Mouse (Mus musculus): ENCODE measurements around the gene Dusp11. TPM values are rescaled to one million over a fixed set of nuclear protein-coding genes. Genes with fewer than 3 reads are reported as not detected.
"Not testable (repeated sequence)": the region's sequence is repeated elsewhere in the genome, so short reads cannot be mapped to it uniquely, and the experiment has no call there.

The Dusp11 gene
- polyA plus RNA-seq, 1 experiment: 103 TPM

- Histone ChIP-seq H3K9me3 (replicated peaks; ENCODE audit: control insufficient read depth, insufficient read depth, low read length, poor library complexity, severe bottlenecking) (no peaks in the 10 kb centered on the region), H3K27ac (ENCODE audit: insufficient read depth, low read length) (no peak overlapping the region), H3K36me3 (ENCODE audit: control insufficient read depth, insufficient read depth, low read length, poor library complexity, severe bottlenecking) (no peaks in the 10 kb centered on the region), H3K4me3 (ENCODE audit: low read depth, low read length) (no peak overlapping the region), H3K27me3 (ENCODE audit: control insufficient read depth, insufficient read depth, low read length, poor library complexity, severe bottlenecking) (no peaks in the 10 kb centered on the region), H3K9ac (ENCODE audit: low read depth, poor library complexity, severe bottlenecking) (no peak overlapping the region), H3K4me1 (ENCODE audit: control insufficient read depth, insufficient read depth, low read length) (no peaks in the 10 kb centered on the region)
- no peak for TF ChIP-seq EP300 (IDR thresholded peaks at IDR 0.05; ENCODE audit: insufficient read depth, low read depth, low read length)
- no peak for TF ChIP-seq POLR2A (IDR thresholded peaks at IDR 0.05; ENCODE audit: insufficient read depth, low read length)
- no peak for TF ChIP-seq CTCF (IDR thresholded peaks at IDR 0.05; ENCODE audit: low read depth, low read length)
These were observed 11.2 kb upstream of the Dusp11 start for GRCm38 (mm10) chr6:85972699-85973098.

DNA sequence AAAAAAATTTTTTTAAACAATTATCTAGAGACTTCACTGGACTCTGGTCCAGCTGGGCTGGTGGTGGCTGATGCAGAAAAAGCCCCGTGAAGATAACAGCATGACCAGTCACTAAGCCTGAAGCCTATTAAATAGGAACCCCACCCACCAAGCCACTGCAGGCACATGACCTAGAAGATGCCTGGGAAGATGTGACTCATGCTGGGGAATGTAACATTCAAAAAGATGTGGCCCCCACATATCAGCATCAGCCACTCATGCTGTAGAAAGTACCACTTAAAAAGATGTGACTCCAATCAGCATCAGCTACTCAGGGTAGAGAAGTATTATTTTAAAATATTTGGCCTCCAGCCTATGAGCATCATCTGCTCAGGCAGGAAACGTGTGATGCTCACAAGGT, 8.4 kb upstream of the Dusp11 start:
- Histone ChIP-seq H3K9me3 (replicated peaks; ENCODE audit: control insufficient read depth, insufficient read depth, low read length, poor library complexity, severe bottlenecking) (no peaks in the 10 kb centered on the region), H3K9ac (ENCODE audit: low read depth, poor library complexity, severe bottlenecking) (no peak overlapping the region), H3K36me3 (ENCODE audit: control insufficient read depth, insufficient read depth, low read length, poor library complexity, severe bottlenecking) (no peaks in the 10 kb centered on the region), H3K4me1 (ENCODE audit: control insufficient read depth, insufficient read depth, low read length) (peaks cover 4% of the 10 kb centered on the region), H3K27me3 (ENCODE audit: control insufficient read depth, insufficient read depth, low read length, poor library complexity, severe bottlenecking) (no peaks in the 10 kb centered on the region), H3K27ac (ENCODE audit: insufficient read depth, low read length) (no peak overlapping the region), H3K4me3 (ENCODE audit: low read depth, low read length) (no peak overlapping the region)
- TF ChIP-seq CTCF (IDR thresholded peaks at IDR 0.05; ENCODE audit: low read depth, low read length): no peak
- no peak for TF ChIP-seq POLR2A (IDR thresholded peaks at IDR 0.05; ENCODE audit: insufficient read depth, low read length)
- no peak for TF ChIP-seq EP300 (IDR thresholded peaks at IDR 0.05; ENCODE audit: insufficient read depth, low read depth, low read length)

GRCm38 (mm10) chr6:85966686-85967085, 5.2 kb upstream of the Dusp11 start:
- no peak for TF ChIP-seq CTCF (IDR thresholded peaks at IDR 0.05; ENCODE audit: low read depth, low read length)
- TF ChIP-seq POLR2A (IDR thresholded peaks at IDR 0.05; ENCODE audit: insufficient read depth, low read length): no peak
- no peak for TF ChIP-seq EP300 (IDR thresholded peaks at IDR 0.05; ENCODE audit: insufficient read depth, low read depth, low read length)
- H3K9me3 ChIP-seq (replicated peaks; ENCODE audit: control insufficient read depth, insufficient read depth, low read length, poor library complexity, severe bottlenecking): no peaks in the 10 kb centered on the region
- no peaks in the 10 kb centered on the region for H3K36me3 ChIP-seq (ENCODE audit: control insufficient read depth, insufficient read depth, low read length, poor library complexity, severe bottlenecking)
- H3K27ac ChIP-seq (ENCODE audit: insufficient read depth, low read length): no peak overlapping the region
- peaks cover 4% of the 10 kb centered on the region for H3K4me1 ChIP-seq (ENCODE audit: control insufficient read depth, insufficient read depth, low read length)
- no peaks in the 10 kb centered on the region for H3K27me3 ChIP-seq (ENCODE audit: control insufficient read depth, insufficient read depth, low read length, poor library complexity, severe bottlenecking)
- no peak overlapping the region for H3K9ac ChIP-seq (ENCODE audit: low read depth, poor library complexity, severe bottlenecking)
- no peak overlapping the region for H3K4me3 ChIP-seq (ENCODE audit: low read depth, low read length)

DNA sequence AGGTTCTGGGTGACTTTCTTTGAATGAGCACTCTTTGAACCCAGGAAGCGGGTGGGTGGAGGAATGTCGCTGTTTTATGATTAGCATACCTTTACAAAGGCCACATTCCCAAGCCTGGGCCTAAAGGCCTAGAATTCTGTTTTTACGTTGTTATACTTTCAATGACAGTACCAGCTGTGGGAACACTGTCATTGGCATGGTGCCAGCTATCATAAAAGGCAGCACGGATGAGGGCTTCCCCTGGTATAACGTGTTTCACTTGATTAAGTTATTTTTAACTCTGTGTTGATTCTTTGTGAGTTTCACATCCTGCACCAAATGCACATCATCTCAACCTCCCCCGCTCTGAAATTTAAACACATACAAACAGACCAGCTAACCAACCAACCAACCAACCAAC, 4.6 kb upstream of the Dusp11 start:
- not testable (repeated sequence) for H3K36me3 ChIP-seq (ENCODE audit: control insufficient read depth, insufficient read depth, low read length, poor library complexity, severe bottlenecking); H3K4me3 ChIP-seq (ENCODE audit: low read depth, low read length); H3K9ac ChIP-seq (ENCODE audit: low read depth, poor library complexity, severe bottlenecking); H3K27ac ChIP-seq (ENCODE audit: insufficient read depth, low read length); H3K27me3 ChIP-seq (ENCODE audit: control insufficient read depth, insufficient read depth, low read length, poor library complexity, severe bottlenecking); H3K4me1 ChIP-seq (ENCODE audit: control insufficient read depth, insufficient read depth, low read length); H3K9me3 ChIP-seq (replicated peaks; ENCODE audit: control insufficient read depth, insufficient read depth, low read length, poor library complexity, severe bottlenecking)

- H3K36me3 ChIP-seq (ENCODE audit: control insufficient read depth, insufficient read depth, low read length, poor library complexity, severe bottlenecking): peaks cover 30% of the 10 kb centered on the region
- no peak overlapping the region for H3K9ac ChIP-seq (ENCODE audit: low read depth, poor library complexity, severe bottlenecking)
- no peak overlapping the region for H3K27ac ChIP-seq (ENCODE audit: insufficient read depth, low read length)
- TF ChIP-seq CTCF (IDR thresholded peaks at IDR 0.05; ENCODE audit: low read depth, low read length) (no peak), POLR2A (IDR thresholded peaks at IDR 0.05; ENCODE audit: insufficient read depth, low read length) (no peak), EP300 (IDR thresholded peaks at IDR 0.05; ENCODE audit: insufficient read depth, low read depth, low read length) (no peak)
- H3K9me3 ChIP-seq (replicated peaks; ENCODE audit: control insufficient read depth, insufficient read depth, low read length, poor library complexity, severe bottlenecking): no peaks in the 10 kb centered on the region
- no peak overlapping the region for H3K4me3 ChIP-seq (ENCODE audit: low read depth, low read length)
- no peaks in the 10 kb centered on the region for H3K27me3 ChIP-seq (ENCODE audit: control insufficient read depth, insufficient read depth, low read length, poor library complexity, severe bottlenecking)
- no peaks in the 10 kb centered on the region for H3K4me1 ChIP-seq (ENCODE audit: control insufficient read depth, insufficient read depth, low read length)
These were observed 3.9 kb downstream of the Dusp11 start for GRCm38 (mm10) chr6:85957581-85957980.

GRCm38 (mm10) chr6:85948549-85948948, 12.9 kb downstream of the Dusp11 start:
- H3K9ac ChIP-seq (ENCODE audit: low read depth, poor library complexity, severe bottlenecking): no peak overlapping the region
- TF ChIP-seq EP300 (IDR thresholded peaks at IDR 0.05; ENCODE audit: insufficient read depth, low read depth, low read length) (no peak), POLR2A (IDR thresholded peaks at IDR 0.05; ENCODE audit: insufficient read depth, low read length) (no peak), CTCF (IDR thresholded peaks at IDR 0.05; ENCODE audit: low read depth, low read length) (no peak)
- H3K4me3 ChIP-seq (ENCODE audit: low read depth, low read length): no peak overlapping the region
- H3K36me3 ChIP-seq (ENCODE audit: control insufficient read depth, insufficient read depth, low read length, poor library complexity, severe bottlenecking): peaks cover 58% of the 10 kb centered on the region
- H3K27ac ChIP-seq (ENCODE audit: insufficient read depth, low read length): no peak overlapping the region
- H3K4me1 ChIP-seq (ENCODE audit: control insufficient read depth, insufficient read depth, low read length): no peaks in the 10 kb centered on the region
- H3K27me3 ChIP-seq (ENCODE audit: control insufficient read depth, insufficient read depth, low read length, poor library complexity, severe bottlenecking): no peaks in the 10 kb centered on the region
- H3K9me3 ChIP-seq (replicated peaks; ENCODE audit: control insufficient read depth, insufficient read depth, low read length, poor library complexity, severe bottlenecking): no peaks in the 10 kb centered on the region

Measured in ES-Bruce4 (cell line).